Mouse (Mus musculus) lung, adult 2 months (tissue): ENCODE measurements around the gene Zc3h4.

Experiments
- CTCF ChIP-seq: fragments of 200-500 bp; IDR thresholded peaks from 2 replicates; pipeline ENCODE4 v1.5.1; 2011; ENCODE audit warnings: mild to moderate bottlenecking, low read length, control low read depth; ENCODE audit not compliant: insufficient read depth
- POLR2A ChIP-seq: fragments of 200-500 bp; IDR thresholded peaks from 2 replicates; pipeline ENCODE4 v1.6.1; 2011; ENCODE audit warnings: low read depth, mild to moderate bottlenecking, control low read depth, low read length, borderline replicate concordance; ENCODE audit errors: extremely low read depth

DNA sequence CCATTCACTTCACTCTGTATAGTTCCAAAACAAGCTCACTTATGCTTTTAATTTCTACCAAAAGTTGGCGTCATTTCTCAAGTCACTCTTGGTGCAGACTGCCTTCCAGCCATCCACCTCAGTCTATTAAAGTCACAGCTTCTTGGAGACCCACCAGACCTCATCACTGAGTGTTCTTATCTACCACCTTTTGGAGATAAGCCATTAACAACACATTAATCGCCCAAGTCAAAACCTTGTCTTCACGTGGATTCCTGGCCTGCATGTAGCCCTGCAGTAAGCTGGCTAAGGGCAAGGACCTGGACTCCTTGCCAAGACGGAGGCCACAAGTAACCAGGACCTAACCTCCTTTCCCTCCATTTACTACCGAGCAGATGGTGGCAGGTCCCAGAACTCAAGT lies 25.7 kb upstream of the Zc3h4 start:
- TF ChIP-seq POLR2A (no peak), CTCF (no peak)
